Mouse (Mus musculus): ENCODE results near the gene Pnpla6.

DNA sequence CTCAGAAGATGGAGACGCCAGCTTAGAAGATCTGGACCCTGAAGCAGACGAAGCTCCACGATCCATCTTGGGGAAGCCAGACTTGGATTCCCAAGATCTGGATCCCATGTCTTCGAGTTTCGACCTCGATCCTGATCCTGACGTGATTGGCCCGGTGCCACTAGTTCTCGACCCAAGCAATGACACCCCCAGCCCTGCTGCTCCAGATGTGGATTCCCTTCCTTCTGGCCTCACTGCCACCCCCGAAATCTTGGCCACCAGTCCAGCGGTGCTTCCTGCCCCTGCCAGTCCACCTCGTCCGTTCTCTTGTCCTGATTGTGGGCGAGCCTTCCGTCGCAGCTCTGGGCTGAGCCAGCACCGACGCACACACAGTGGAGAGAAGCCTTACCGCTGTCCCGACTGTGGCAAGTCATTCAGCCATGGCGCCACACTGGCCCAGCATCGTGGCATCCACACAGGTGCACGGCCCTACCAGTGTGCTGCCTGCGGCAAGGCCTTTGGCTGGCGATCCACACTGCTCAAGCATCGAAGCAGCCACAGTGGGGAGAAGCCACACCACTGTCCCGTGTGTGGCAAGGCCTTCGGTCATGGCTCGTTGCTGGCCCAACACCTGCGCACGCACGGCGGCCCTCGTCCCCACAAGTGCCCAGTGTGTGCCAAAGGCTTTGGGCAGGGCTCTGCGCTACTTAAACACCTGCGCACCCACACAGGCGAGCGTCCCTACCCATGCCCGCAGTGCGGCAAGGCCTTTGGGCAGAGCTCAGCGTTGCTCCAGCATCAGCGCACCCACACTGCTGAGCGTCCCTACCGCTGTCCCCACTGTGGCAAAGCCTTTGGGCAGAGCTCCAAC, 19.4 kb upstream of the Pnpla6 start:
- no peak for TF ChIP-seq POLR2A (IDR thresholded peaks at IDR 0.05; ENCODE audit: control insufficient read depth, low read depth, low read length)
- TF ChIP-seq CTCF (IDR thresholded peaks at IDR 0.05; ENCODE audit: control insufficient read depth, insufficient read depth, insufficient replicate concordance, low read depth, low read length), result no peak
